Comparison of ENCODE assay signal across 17 mouse cellular contexts in genomic region chr4:5276113-5276512, GRCm38 (mm10).
DNase-seq lines count a peak whose midpoint lies in the region; ATAC-seq and TF ChIP-seq lines count a peak whose summit lies in the region.
"Had no signal": no experiment of that assay in that cellular context is flagged by ENCODE, and none has a peak within 500 bp of the region (broad histone marks: within the 10 kb centered on the region; RNA-seq: fewer than 3 reads in every experiment).

No protein-coding gene starts in this region.

- no peak for ATAC-seq in forebrain, embryonic 14.5 days
- no peak for ATAC-seq in forebrain, embryonic 11.5 days (replicated peaks; ENCODE audit: low FRiP score)
- ATAC-seq in midbrain, embryonic 14.5 days (ENCODE audit: low FRiP score, low TSS enrichment), result no peak
- ATAC-seq in forebrain, embryonic 16.5 days, result peak; percentile 73
- no peak for ATAC-seq in midbrain, postnatal 0 days (ENCODE audit: low FRiP score)
- no peak for ATAC-seq in megakaryocyte, adult 5-6 weeks (ENCODE audit: poor library complexity, severe bottlenecking)

- no peak overlapping the region for H3K27ac ChIP-seq in forebrain, embryonic 14.5 days (ENCODE audit: low read depth, low read length)
- H3K27ac ChIP-seq in forebrain, embryonic 11.5 days (ENCODE audit: low read depth, low read length), result no peak overlapping the region
- H3K27ac ChIP-seq in midbrain, embryonic 14.5 days (replicated peaks; ENCODE audit: low read depth, low read length), result no peak overlapping the region
- H3K27ac ChIP-seq in midbrain, embryonic 10.5 days (replicated peaks), result no peak overlapping the region
- peak overlapping the region; percentile 23; the same call in 1 of the 2 replicates for H3K27ac ChIP-seq in forebrain, embryonic 16.5 days (ENCODE audit: low read length)
- H3K27ac ChIP-seq in midbrain, postnatal 0 days (ENCODE audit: low read depth, low read length), result no peak overlapping the region
- H3K27ac ChIP-seq: embryonic facial prominence, embryonic 10.5 days; embryonic facial prominence, embryonic 12.5 days had no signal

- no peak overlapping the region for H3K4me3 ChIP-seq in forebrain, embryonic 14.5 days (ENCODE audit: low read depth, low read length)
- H3K4me3 ChIP-seq in forebrain, embryonic 11.5 days (ENCODE audit: low read depth, low read length), result no peak overlapping the region
- no peak overlapping the region for H3K4me3 ChIP-seq in midbrain, embryonic 14.5 days (replicated peaks; ENCODE audit: low read depth, low read length)
- H3K4me3 ChIP-seq in midbrain, embryonic 10.5 days, result no peak overlapping the region
- H3K4me3 ChIP-seq in forebrain, embryonic 16.5 days (replicated peaks; ENCODE audit: low read length), result no peak overlapping the region
- no peak overlapping the region for H3K4me3 ChIP-seq in midbrain, postnatal 0 days (ENCODE audit: low read depth, low read length)
- H3K4me3 ChIP-seq: embryonic facial prominence, embryonic 10.5 days; embryonic facial prominence, embryonic 12.5 days had no signal

- H3K4me2 ChIP-seq in forebrain, embryonic 14.5 days (ENCODE audit: low read length), result no peak overlapping the region
- no peak overlapping the region for H3K4me2 ChIP-seq in forebrain, embryonic 11.5 days (ENCODE audit: low read depth, low read length, severe bottlenecking)
- no peak overlapping the region for H3K4me2 ChIP-seq in midbrain, embryonic 14.5 days (ENCODE audit: low read length)
- no peak overlapping the region for H3K4me2 ChIP-seq in forebrain, embryonic 16.5 days (ENCODE audit: low read length)
- no peak overlapping the region for H3K4me2 ChIP-seq in midbrain, postnatal 0 days (ENCODE audit: low read depth, low read length, poor library complexity, severe bottlenecking)
- H3K4me2 ChIP-seq: embryonic facial prominence, embryonic 12.5 days had no signal

- DNase-seq in forebrain, embryonic 14.5 days (ENCODE audit: low spot score), result peak; percentile 23
- DNase-seq in forebrain, embryonic 11.5 days (ENCODE audit: low spot score), result no peak
- peak; percentile 1 for DNase-seq in midbrain, embryonic 14.5 days
- DNase-seq in midbrain, embryonic 10.5 days (ENCODE audit: low spot score), result no peak
- DNase-seq in midbrain, postnatal 0 days (ENCODE audit: low spot score), result no peak
- DNase-seq: adrenal gland, adult 2 months; adrenal gland, postnatal 10 days; adrenal gland, postnatal 25 days; cerebellum, adult 11-12 months; cerebellum, adult 2 months; cerebellum, adult 9-10 months; cerebellum, postnatal 10 days; cerebellum, postnatal 25 days had no signal

- no peaks in the 10 kb centered on the region for H3K27me3 ChIP-seq in forebrain, embryonic 14.5 days (replicated peaks; ENCODE audit: control insufficient read depth, insufficient read depth, low read length)
- H3K27me3 ChIP-seq in forebrain, embryonic 11.5 days (ENCODE audit: control insufficient read depth, insufficient read depth, low read length), result no peaks in the 10 kb centered on the region
- no peaks in the 10 kb centered on the region for H3K27me3 ChIP-seq in midbrain, embryonic 14.5 days (ENCODE audit: control insufficient read depth, insufficient read depth, low read length)
- no peaks in the 10 kb centered on the region for H3K27me3 ChIP-seq in midbrain, embryonic 10.5 days (ENCODE audit: low read depth, poor library complexity, severe bottlenecking)
- H3K27me3 ChIP-seq in forebrain, embryonic 16.5 days (replicated peaks; ENCODE audit: control insufficient read depth, insufficient read depth, low read length), result no peaks in the 10 kb centered on the region
- no peaks in the 10 kb centered on the region for H3K27me3 ChIP-seq in midbrain, postnatal 0 days (ENCODE audit: insufficient read depth, low read length)
- H3K27me3 ChIP-seq: embryonic facial prominence, embryonic 12.5 days had no signal

- no peak for TF ChIP-seq CTCF in midbrain, postnatal 0 days (IDR thresholded peaks at IDR 0.05)

- no peaks in the 10 kb centered on the region for H3K4me1 ChIP-seq in forebrain, embryonic 14.5 days (ENCODE audit: control insufficient read depth, insufficient read depth, low read length)
- H3K4me1 ChIP-seq in forebrain, embryonic 11.5 days (replicated peaks; ENCODE audit: control insufficient read depth, insufficient read depth, low read length), result no peaks in the 10 kb centered on the region
- H3K4me1 ChIP-seq in midbrain, embryonic 14.5 days (ENCODE audit: control insufficient read depth, insufficient read depth, low read length), result 0 out of 2 replicates have a peak, but pooled peaks cover 3% of the 10 kb centered on the region
- no peaks in the 10 kb centered on the region for H3K4me1 ChIP-seq in midbrain, embryonic 10.5 days
- no peaks in the 10 kb centered on the region for H3K4me1 ChIP-seq in forebrain, embryonic 16.5 days (replicated peaks; ENCODE audit: control insufficient read depth, insufficient read depth, low read length)
- H3K4me1 ChIP-seq in midbrain, postnatal 0 days (ENCODE audit: insufficient read depth, low read length), result no peaks in the 10 kb centered on the region
- H3K4me1 ChIP-seq: embryonic facial prominence, embryonic 10.5 days; embryonic facial prominence, embryonic 12.5 days had no signal

- WGBS in forebrain, embryonic 14.5 days, result 62% methylated on average over 1 of the region's 1 CpGs
- 61% methylated on average over 1 of the region's 1 CpGs for WGBS in forebrain, embryonic 11.5 days
- WGBS in midbrain, embryonic 14.5 days, result 52% methylated on average over 1 of the region's 1 CpGs
- WGBS in midbrain, embryonic 10.5 days, result 64% methylated on average over 1 of the region's 1 CpGs
- WGBS in forebrain, embryonic 16.5 days, result 46% methylated on average over 1 of the region's 1 CpGs
- 27% methylated on average over 1 of the region's 1 CpGs for WGBS in midbrain, postnatal 0 days

- no peaks in the 10 kb centered on the region for H3K36me3 ChIP-seq in forebrain, embryonic 14.5 days (ENCODE audit: control insufficient read depth, insufficient read depth, low read length)
- no peaks in the 10 kb centered on the region for H3K36me3 ChIP-seq in forebrain, embryonic 11.5 days (ENCODE audit: control insufficient read depth, insufficient read depth, low read length)
- H3K36me3 ChIP-seq in midbrain, embryonic 14.5 days (ENCODE audit: control insufficient read depth, insufficient read depth, low read length), result no peaks in the 10 kb centered on the region
- H3K36me3 ChIP-seq in midbrain, embryonic 10.5 days, result no peaks in the 10 kb centered on the region
- H3K36me3 ChIP-seq in forebrain, embryonic 16.5 days (ENCODE audit: control insufficient read depth, insufficient read depth), result no peaks in the 10 kb centered on the region
- H3K36me3 ChIP-seq in midbrain, postnatal 0 days (ENCODE audit: insufficient read depth, low read length), result no peaks in the 10 kb centered on the region
- H3K36me3 ChIP-seq: embryonic facial prominence, embryonic 10.5 days; embryonic facial prominence, embryonic 12.5 days had no signal

- no peak overlapping the region for H3K9ac ChIP-seq in forebrain, embryonic 14.5 days (ENCODE audit: low read length)
- H3K9ac ChIP-seq in forebrain, embryonic 11.5 days (ENCODE audit: low read length), result no peak overlapping the region
- H3K9ac ChIP-seq in midbrain, embryonic 14.5 days (replicated peaks; ENCODE audit: low read length), result no peak overlapping the region
- no peak overlapping the region for H3K9ac ChIP-seq in forebrain, embryonic 16.5 days (replicated peaks; ENCODE audit: low read depth, low read length)
- no peak overlapping the region for H3K9ac ChIP-seq in midbrain, postnatal 0 days (replicated peaks; ENCODE audit: low read length, poor library complexity, severe bottlenecking)
- H3K9ac ChIP-seq: embryonic facial prominence, embryonic 12.5 days had no signal

- no peaks in the 10 kb centered on the region for H3K9me3 ChIP-seq in forebrain, embryonic 14.5 days (replicated peaks; ENCODE audit: control insufficient read depth, low read length)
- no peaks in the 10 kb centered on the region for H3K9me3 ChIP-seq in forebrain, embryonic 11.5 days (ENCODE audit: control insufficient read depth, low read length)
- H3K9me3 ChIP-seq in midbrain, embryonic 14.5 days (ENCODE audit: control insufficient read depth, low read length), result no peaks in the 10 kb centered on the region
- H3K9me3 ChIP-seq in midbrain, embryonic 10.5 days (replicated peaks), result no peaks in the 10 kb centered on the region
- no peaks in the 10 kb centered on the region for H3K9me3 ChIP-seq in forebrain, embryonic 16.5 days (ENCODE audit: control insufficient read depth, low read length)
- H3K9me3 ChIP-seq in midbrain, postnatal 0 days (ENCODE audit: low read length), result no peaks in the 10 kb centered on the region
- H3K9me3 ChIP-seq: embryonic facial prominence, embryonic 10.5 days; embryonic facial prominence, embryonic 12.5 days had no signal

Comparison
In these comparisons a context has a peak if more than half of its experiments do, and no peak if none do; other contexts are left out.
1. DNase-seq: peak in forebrain, embryonic 14.5 days (single experiment) and midbrain, embryonic 14.5 days (single experiment); none in forebrain, embryonic 11.5 days (single experiment), midbrain, embryonic 10.5 days (single experiment) and midbrain, postnatal 0 days (single experiment).